Mouse (Mus musculus) yolk sac, embryonic 10.5 days (tissue): ENCODE data around the gene Rgs16.

Experiments
- DNase-seq: peaks from one replicate; pipeline ENCODE4 v3.0.0-alpha.2; 2017; ENCODE audit warnings: low spot score

The Rgs16 gene

GRCm38 (mm10) chr1:153740145-153740544, at the start of gene Rgs16:
Gene Rgs16, plus strand, starts transcription at chr1:153740349.
- peak; percentile 67 for DNase-seq

- no peak for DNase-seq
These were observed 47.6 kb upstream of the Rgs16 start for GRCm38 (mm10) chr1:153692526-153692925.

GRCm38 (mm10) chr1:153694372-153695120, 45.6 kb upstream of the Rgs16 start:
- no peak for DNase-seq

GRCm38 (mm10) chr1:153695398-153695797, 44.8 kb upstream of the Rgs16 start:
- no peak for DNase-seq

GRCm38 (mm10) chr1:153696093-153696492, 44.1 kb upstream of the Rgs16 start:
- DNase-seq: no peak

GRCm38 (mm10) chr1:153696541-153696940, 43.6 kb upstream of the Rgs16 start:
- DNase-seq: no peak

- DNase-seq: no peak
These were observed 42.4 kb upstream of the Rgs16 start for GRCm38 (mm10) chr1:153697581-153698251.

GRCm38 (mm10) chr1:153698311-153699084, 41.7 kb upstream of the Rgs16 start:
- no peak for DNase-seq

GRCm38 (mm10) chr1:153700448-153701063, 39.6 kb upstream of the Rgs16 start:
- no peak for DNase-seq

- no peak for DNase-seq
These were observed 38.7 kb upstream of the Rgs16 start for GRCm38 (mm10) chr1:153701461-153701860.

GRCm38 (mm10) chr1:153702166-153702852, 37.8 kb upstream of the Rgs16 start:
- DNase-seq: no peak

GRCm38 (mm10) chr1:153702853-153703410, 37.2 kb upstream of the Rgs16 start:
- DNase-seq: no peak

GRCm38 (mm10) chr1:153703445-153703991, 36.6 kb upstream of the Rgs16 start:
- DNase-seq: no peak

GRCm38 (mm10) chr1:153704174-153704573, 36.0 kb upstream of the Rgs16 start:
- no peak for DNase-seq

- no peak for DNase-seq
These were observed 35.2 kb upstream of the Rgs16 start for GRCm38 (mm10) chr1:153704996-153705395.

- DNase-seq: no peak
These were observed 31.5 kb upstream of the Rgs16 start for GRCm38 (mm10) chr1:153708626-153709025.

GRCm38 (mm10) chr1:153709451-153709850, 30.7 kb upstream of the Rgs16 start:
- no peak for DNase-seq

- no peak for DNase-seq
These were observed 28.4 kb upstream of the Rgs16 start for GRCm38 (mm10) chr1:153711544-153712262.

- no peak for DNase-seq
These were observed 27.5 kb upstream of the Rgs16 start for GRCm38 (mm10) chr1:153712633-153713032.

- DNase-seq: no peak
These were observed 22.2 kb upstream of the Rgs16 start for GRCm38 (mm10) chr1:153717990-153718389.
